Mouse (Mus musculus) heart, embryonic 11.5 days (tissue): ENCODE results near the gene Acp1. TPM values are rescaled to one million over a fixed set of nuclear protein-coding genes. Genes with fewer than 3 reads are reported as not detected.

Experiments
- ATAC-seq: fragments of 200-750 bp; cut with Nextera tagmentation; replicated peaks from 2 replicates; pipeline ENCODE4 v1.8.0; 2017; ENCODE audit warnings: moderate library complexity; ENCODE audit not compliant: insufficient number of reproducible peaks, low FRiP score, low TSS enrichment
- H3K27ac ChIP-seq: fragments of 300-500 bp; sonication (generic); 2 replicates; pipeline ENCODE4 v1.5.1; 2014; ENCODE audit warnings: mild to moderate bottlenecking, low read depth, low read length
- H3K27me3 ChIP-seq: fragments of 300-500 bp; sonication (generic); 2 replicates; pipeline ENCODE4 v1.6.1; 2014; ENCODE audit warnings: mild to moderate bottlenecking, low read length, mixed read lengths; ENCODE audit not compliant: control insufficient read depth, insufficient read depth
- H3K36me3 ChIP-seq: fragments of 300-500 bp; sonication (generic); 2 replicates; pipeline ENCODE4 v1.6.1; 2014; ENCODE audit warnings: mild to moderate bottlenecking, low read length, moderate library complexity, mixed read lengths; ENCODE audit not compliant: control insufficient read depth, insufficient read depth
- H3K4me1 ChIP-seq: fragments of 300-500 bp; sonication (generic); 2 replicates; pipeline ENCODE4 v1.6.1; 2014; ENCODE audit warnings: low read length; ENCODE audit not compliant: control insufficient read depth, insufficient read depth
- H3K4me2 ChIP-seq: fragments of 300-500 bp; sonication (generic); 2 replicates; pipeline ENCODE4 v1.6.1; 2014; ENCODE audit warnings: mild to moderate bottlenecking, moderate library complexity
- H3K4me3 ChIP-seq: fragments of 300-500 bp; sonication (generic); 2 replicates; pipeline ENCODE4 v1.5.1; 2014; ENCODE audit warnings: low read depth, low read length
- H3K9ac ChIP-seq: fragments of 300-500 bp; sonication (generic); 2 replicates; pipeline ENCODE4 v1.6.1; 2014; ENCODE audit warnings: mild to moderate bottlenecking, low read depth, low read length, moderate library complexity
- H3K9me3 ChIP-seq: fragments of 300-500 bp; sonication (generic); replicated peaks from 2 replicates; pipeline ENCODE4 v1.6.1; 2016; ENCODE audit warnings: low read length; ENCODE audit not compliant: control insufficient read depth
- WGBS: fragments of 180-500 bp; shearing (Covaris S2); extraction: QIAGEN DNeasy Blood & Tissue Kit; methylation state at CpG from one replicate; pipeline ENCODE4 v1.1.7; 2014; ENCODE audit not compliant: insufficient replicate concordance; 5-methylcytosine and 5-hydroxymethylcytosine counted together
- polyA plus RNA-seq: library from polyadenylated mRNA; unstranded; fragments of >200 nt; fragmentation: Nextera tagmentation; extraction: Ambion mirVana; gene quantifications from 2 replicates; pipeline ENCODE4 v1.2.1, GENCODE M21; 2014

The Acp1 gene
- polyA plus RNA-seq, 1 experiment from 2014 or later: 149 TPM

DNA sequence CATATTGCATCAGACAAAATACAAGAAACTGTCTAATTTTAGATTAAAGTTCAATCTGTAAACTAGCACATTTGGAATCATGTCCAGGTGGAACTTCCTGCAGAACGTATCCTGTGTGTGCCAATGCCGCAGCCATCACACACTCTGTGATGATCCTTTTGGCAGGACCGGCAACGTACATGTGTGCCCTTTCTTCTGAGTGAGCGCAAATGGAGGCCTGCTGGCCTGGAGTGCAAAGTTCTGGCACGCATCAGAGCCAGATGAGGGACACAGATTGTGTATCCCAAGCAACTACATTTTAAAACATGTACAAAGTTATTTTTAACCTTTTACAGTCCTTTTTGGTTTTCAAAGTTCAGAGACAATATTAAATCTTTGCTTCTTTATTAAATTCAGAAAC is 59.5 kb downstream of the Acp1 start:
- H3K36me3 ChIP-seq: no peaks in the 10 kb centered on the region
- no peak overlapping the region for H3K4me2 ChIP-seq
- no peak overlapping the region for H3K4me3 ChIP-seq
- H3K9ac ChIP-seq: no peak overlapping the region
- no peaks in the 10 kb centered on the region for H3K27me3 ChIP-seq
- 88% methylated on average over 6 of the region's 6 CpGs for WGBS
- ATAC-seq: no peak
- no peak overlapping the region for H3K27ac ChIP-seq
- no peaks in the 10 kb centered on the region for H3K4me1 ChIP-seq
- no peaks in the 10 kb centered on the region for H3K9me3 ChIP-seq

DNA sequence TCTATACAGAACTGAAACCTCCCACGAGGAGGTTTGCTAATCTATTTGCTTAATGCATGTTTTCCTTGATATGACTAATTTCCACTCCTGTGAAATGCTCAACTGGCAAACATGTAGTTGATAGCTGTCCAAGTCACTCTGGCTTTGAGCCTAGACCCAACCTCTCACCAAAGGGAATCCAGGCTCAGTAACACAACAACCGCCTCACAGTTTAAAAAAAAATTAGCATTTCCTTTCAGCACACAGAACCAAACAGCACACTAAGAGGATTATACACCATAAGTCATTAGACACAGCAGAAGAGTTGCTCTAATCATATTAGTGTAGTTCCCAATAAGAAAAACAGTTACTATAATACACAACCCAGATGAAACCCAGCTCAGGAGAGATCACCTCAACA is 60.5 kb downstream of the Acp1 start:
- 56% methylated on average over 2 of the region's 2 CpGs for WGBS
- ATAC-seq: no peak
- Histone ChIP-seq H3K27me3 (no peaks in the 10 kb centered on the region), H3K9ac (no peak overlapping the region), H3K4me2 (no peak overlapping the region), H3K36me3 (no peaks in the 10 kb centered on the region), H3K4me3 (no peak overlapping the region), H3K4me1 (no peaks in the 10 kb centered on the region), H3K9me3 (no peaks in the 10 kb centered on the region), H3K27ac (no peak overlapping the region)

DNA sequence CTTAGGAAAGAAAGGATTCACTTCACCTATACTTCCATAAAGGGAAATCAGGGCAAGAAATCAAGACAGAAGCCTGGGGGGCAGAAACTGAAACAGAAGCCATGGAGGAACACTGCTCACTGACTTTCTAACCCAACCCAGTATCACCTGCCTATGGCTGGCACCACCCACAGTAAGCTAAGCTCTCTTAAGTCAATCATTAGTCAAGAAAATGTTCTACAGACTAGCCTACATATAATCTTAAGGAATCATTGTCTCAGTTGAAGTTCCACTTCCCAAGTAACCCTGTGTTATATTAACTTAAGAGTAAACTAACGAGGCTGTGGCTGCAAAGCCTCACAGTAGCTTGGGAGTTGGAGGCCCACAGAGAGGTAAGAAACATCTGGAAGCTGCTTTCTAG is 62.9 kb downstream of the Acp1 start:
- H3K27ac ChIP-seq: no peak overlapping the region
- 71% methylated on average over 1 of the region's 1 CpGs for WGBS
- no peaks in the 10 kb centered on the region for H3K4me1 ChIP-seq
- H3K9ac ChIP-seq: no peak overlapping the region
- H3K27me3 ChIP-seq: no peaks in the 10 kb centered on the region
- H3K4me2 ChIP-seq: no peak overlapping the region
- ATAC-seq: no peak
- no peaks in the 10 kb centered on the region for H3K9me3 ChIP-seq
- H3K4me3 ChIP-seq: no peak overlapping the region
- H3K36me3 ChIP-seq: no peaks in the 10 kb centered on the region

Other genes with a start within 250 kb of the Acp1 start
- 0.26 TPM in 1 of 2 replicates, not detected in the other for gene Alkal2, start 27.3 kb downstream of the Acp1 start, polyA plus RNA-seq
- 11.7 and 13.0 TPM in 2 replicates for gene Sh3yl1, start 79 bp upstream of the Acp1 start, polyA plus RNA-seq
- gene Fam110c, start 162.3 kb upstream of the Acp1 start, polyA plus RNA-seq: 0.40 and 0.92 TPM in 2 replicates